Mouse (Mus musculus) kidney, adult 18-20 months (tissue): ENCODE data around the gene Olfr619.

Source experiments
- DNase-seq: peaks from one replicate; pipeline ENCODE4 v3.0.0; 2021

Gene Olfr619

GRCm38 (mm10) chr7:103600275-103600674 lies at the start of gene Olfr619:
Olfr619 (plus strand) TSS chr7:103600575.
- no peak for DNase-seq

DNA sequence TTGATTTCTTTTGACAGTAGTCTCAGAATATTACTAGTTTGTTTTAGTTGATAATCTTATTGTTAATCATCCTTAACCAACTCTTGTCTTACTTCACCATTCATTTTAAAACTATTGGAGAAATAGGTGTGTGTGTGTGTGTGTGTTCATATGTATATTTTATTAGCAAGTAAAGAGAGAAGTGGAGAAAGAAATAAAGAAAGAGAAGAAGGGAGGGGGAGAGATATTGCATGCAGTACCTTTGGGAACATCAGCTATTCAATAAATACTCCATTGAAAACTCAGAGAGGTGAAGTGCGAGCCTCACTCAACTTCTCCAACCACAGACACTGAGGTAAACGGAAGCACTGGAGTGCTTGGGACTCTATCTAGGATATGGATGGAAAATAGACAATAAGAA lies 44.6 kb upstream of the Olfr619 start, which contains the start of gene Olfr615:
Olfr615 (plus strand) TSS at position 301 of the 400 bp plus-strand sequence.
- no peak for DNase-seq

- DNase-seq = no peak
These were observed 31.3 kb upstream of the Olfr619 start, which contains the start of gene Olfr616 for GRCm38 (mm10) chr7:103569043-103569442. Olfr616 (minus strand) TSS chr7:103569143.

GRCm38 (mm10) chr7:103572761-103573160 lies 27.6 kb upstream of the Olfr619 start, which contains the start of gene Olfr617:
Olfr617 (plus strand) TSS chr7:103573061.
- DNase-seq = no peak

DNA sequence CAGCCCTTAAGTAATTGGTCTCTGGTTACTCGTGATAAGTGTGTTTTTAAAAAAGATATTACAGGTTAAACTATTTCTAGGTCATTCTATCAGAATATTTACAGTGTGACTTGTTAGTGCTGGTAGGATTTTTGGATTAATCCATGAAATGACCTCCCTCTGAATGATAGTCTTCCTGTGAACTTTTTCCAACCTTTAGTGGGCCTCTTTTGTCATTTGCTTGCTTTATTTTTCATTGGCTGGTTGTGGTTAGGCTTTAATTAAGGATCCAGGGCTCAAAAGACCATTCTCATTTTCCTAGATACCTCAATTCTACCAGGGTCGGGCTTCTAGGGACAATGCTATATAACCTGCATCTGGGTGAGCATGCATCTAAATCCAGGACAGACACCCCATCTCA lies 10.6 kb upstream of the Olfr619 start, which contains the start of gene Olfr618:
Olfr618 (plus strand) TSS at position 301 of the 400 bp plus-strand sequence.
- DNase-seq = no peak

- DNase-seq = no peak
These were observed 7.0 kb downstream of the Olfr619 start for GRCm38 (mm10) chr7:103607425-103607824.

- DNase-seq = no peak
These were observed 12.1 kb downstream of the Olfr619 start, which contains the start of gene Olfr620 for GRCm38 (mm10) chr7:103612434-103612833. Olfr620 (minus strand) TSS chr7:103612534.

DNA sequence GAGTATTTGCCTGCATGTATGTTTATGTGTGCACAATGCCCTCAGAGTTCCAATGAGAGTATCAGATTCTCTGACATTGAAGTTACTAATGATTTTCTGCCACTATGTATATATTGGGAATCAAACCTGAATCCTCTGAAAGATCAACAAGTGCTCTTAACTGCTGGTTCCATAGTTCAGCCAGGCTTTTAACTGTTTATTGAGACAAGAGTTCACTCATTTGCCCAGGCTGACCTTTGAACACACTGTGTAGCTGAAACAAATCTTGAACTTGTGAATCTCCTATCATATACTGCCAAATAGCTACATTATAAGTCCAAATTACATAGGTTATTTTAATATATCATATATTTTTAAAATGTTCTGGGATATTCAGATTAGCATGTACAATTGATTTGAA lies 36.4 kb downstream of the Olfr619 start:
- no peak for DNase-seq

- no peak for DNase-seq
These were observed 42.2 kb downstream of the Olfr619 start, which contains the start of gene Olfr622 for GRCm38 (mm10) chr7:103642602-103643001. Olfr622 (minus strand) TSS chr7:103642702.

GRCm38 (mm10) chr7:103644070-103644469 lies 43.7 kb downstream of the Olfr619 start:
- no peak for DNase-seq
